Mouse (Mus musculus): Measurements from ENCODE around the gene Mknk2. TPM values are rescaled to one million over a fixed set of nuclear protein-coding genes. Genes with fewer than 3 reads are reported as not detected.

Mknk2 gene
- polyA plus RNA-seq, 1 experiment = 61.4 TPM

DNA sequence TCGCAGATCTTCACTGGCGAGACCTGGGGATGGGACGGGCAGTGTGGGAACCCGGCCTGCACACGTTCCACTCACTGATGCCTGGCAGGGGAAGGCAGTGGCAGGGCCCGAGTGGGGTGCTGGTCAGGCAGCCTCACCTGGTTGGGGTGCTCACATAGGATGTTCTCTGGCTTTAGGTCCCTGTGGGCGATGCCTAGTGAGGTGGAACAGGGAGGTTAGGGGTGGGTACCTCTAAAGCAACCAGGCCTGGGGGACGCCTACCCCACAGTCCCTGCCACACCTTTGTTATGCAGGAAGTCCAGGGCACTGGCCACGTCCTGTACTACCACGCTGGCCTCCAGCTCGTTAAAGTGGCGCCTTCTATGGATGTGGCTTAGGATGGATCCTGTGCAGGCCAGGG lies 8.9 kb downstream of the Mknk2 start:
- no peak for TF ChIP-seq CTCF (IDR thresholded peaks at IDR 0.05; ENCODE audit: control insufficient read depth, insufficient read depth, insufficient read length)
- no peak for TF ChIP-seq USF1 (IDR thresholded peaks at IDR 0.05; ENCODE audit: low read depth)
- no peak for TF ChIP-seq FOSL1 (IDR thresholded peaks at IDR 0.05; ENCODE audit: insufficient read depth, low read length, poor library complexity, severe bottlenecking)
- TF ChIP-seq MYOD1 (IDR thresholded peaks at IDR 0.05; ENCODE audit: control insufficient read depth, insufficient read length, low read depth) = no peak
- TF ChIP-seq CEBPB (IDR thresholded peaks at IDR 0.05; ENCODE audit: low read depth) = no peak
- no peak for TF ChIP-seq MAX (IDR thresholded peaks at IDR 0.05)
- TF ChIP-seq MYOG (IDR thresholded peaks at IDR 0.05; ENCODE audit: control insufficient read depth, extremely low read depth, insufficient read length) = no peak
- Histone ChIP-seq H3K79me2 (ENCODE audit: control insufficient read depth, insufficient read depth) (peaks cover 31% of the 10 kb centered on the region), H3K36me3 (ENCODE audit: control insufficient read depth, insufficient read depth) (peaks cover 57% of the 10 kb centered on the region), H3K79me3 (ENCODE audit: low read depth) (peaks cover 17% of the 10 kb centered on the region), H3K4me3 (ENCODE audit: insufficient read depth, poor library complexity, severe bottlenecking) (no peak overlapping the region), H3K27me3 (ENCODE audit: control insufficient read depth, insufficient read depth, insufficient read length) (no peaks in the 10 kb centered on the region), H3ac (ENCODE audit: control insufficient read depth, insufficient read length, low read depth) (no peak overlapping the region)

DNA sequence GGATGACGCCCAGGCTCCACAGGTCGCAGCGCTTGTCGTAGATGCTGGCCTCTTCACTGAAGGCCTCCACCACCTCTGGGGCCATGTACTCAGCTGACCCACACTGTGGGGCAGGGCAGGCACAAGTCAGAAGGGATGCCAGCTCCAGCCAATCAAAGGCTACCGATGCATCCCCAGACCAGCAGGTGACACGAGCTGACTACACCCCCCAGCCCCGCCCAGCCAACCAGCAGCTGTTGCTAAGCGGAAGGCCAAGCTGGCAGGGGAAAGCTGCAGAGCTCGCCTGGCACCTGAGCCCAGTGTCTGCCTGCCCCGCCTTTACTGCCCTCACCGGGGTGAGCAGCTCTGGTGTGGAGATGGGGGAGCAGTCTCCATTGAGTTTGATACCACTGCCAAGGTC lies 9.3 kb downstream of the Mknk2 start:
- Histone ChIP-seq H3K4me3 (ENCODE audit: insufficient read depth, poor library complexity, severe bottlenecking) (no peak overlapping the region), H3ac (ENCODE audit: control insufficient read depth, insufficient read length, low read depth) (no peak overlapping the region), H3K79me3 (ENCODE audit: low read depth) (peaks cover 14% of the 10 kb centered on the region), H3K79me2 (ENCODE audit: control insufficient read depth, insufficient read depth) (peaks cover 27% of the 10 kb centered on the region), H3K27me3 (ENCODE audit: control insufficient read depth, insufficient read depth, insufficient read length) (no peaks in the 10 kb centered on the region), H3K36me3 (ENCODE audit: control insufficient read depth, insufficient read depth) (peaks cover 57% of the 10 kb centered on the region)
- no peak for TF ChIP-seq MYOD1 (IDR thresholded peaks at IDR 0.05; ENCODE audit: control insufficient read depth, insufficient read length, low read depth)

DNA sequence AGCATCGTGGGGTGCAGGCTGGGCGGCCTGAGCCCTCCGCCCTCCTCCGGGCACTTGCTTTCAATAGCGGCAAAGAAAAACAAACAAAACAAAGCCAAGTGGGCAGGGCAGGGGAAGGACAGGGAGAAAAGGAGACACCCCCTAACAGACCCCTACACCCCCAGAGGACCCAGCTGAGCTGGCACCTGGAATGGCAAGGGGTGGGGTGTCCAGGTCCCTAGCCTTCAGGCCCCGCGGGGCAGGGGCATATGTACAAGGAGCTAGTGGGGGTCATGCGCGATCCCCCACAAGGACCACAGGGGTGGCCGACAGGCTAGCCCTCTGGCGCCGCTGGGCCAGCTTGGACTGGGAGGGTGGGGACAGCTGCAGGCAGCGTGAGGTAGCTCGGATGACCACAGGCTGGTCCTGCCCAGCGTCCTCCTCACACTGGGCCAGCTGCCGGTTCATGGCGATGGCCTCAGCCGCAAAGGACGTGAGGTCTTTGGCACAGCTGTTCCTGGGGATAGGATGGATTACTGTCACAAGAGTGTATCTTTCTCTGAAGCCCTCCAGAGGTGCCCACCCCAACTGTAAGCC lies 11.0 kb downstream of the Mknk2 start:
- H3K27me3 ChIP-seq (ENCODE audit: control insufficient read depth, insufficient read depth, insufficient read length) = no peaks in the 10 kb centered on the region
- H3K79me2 ChIP-seq (ENCODE audit: control insufficient read depth, insufficient read depth) = peaks cover 10% of the 10 kb centered on the region
- no peak overlapping the region for H3ac ChIP-seq (ENCODE audit: control insufficient read depth, insufficient read length, low read depth)
- H3K4me3 ChIP-seq (ENCODE audit: insufficient read depth, poor library complexity, severe bottlenecking) = no peak overlapping the region
- H3K36me3 ChIP-seq (ENCODE audit: control insufficient read depth, insufficient read depth) = peaks cover 57% of the 10 kb centered on the region
- TF ChIP-seq MYOG (IDR thresholded peaks at IDR 0.05; ENCODE audit: control insufficient read depth, extremely low read depth, insufficient read length) (no peak), MYOD1 (IDR thresholded peaks at IDR 0.05; ENCODE audit: control insufficient read depth, insufficient read length, low read depth) (peak; percentile 50), FOSL1 (IDR thresholded peaks at IDR 0.05; ENCODE audit: insufficient read depth, low read length, poor library complexity, severe bottlenecking) (no peak), CEBPB (IDR thresholded peaks at IDR 0.05; ENCODE audit: low read depth) (no peak), MAX (IDR thresholded peaks at IDR 0.05) (no peak), USF1 (IDR thresholded peaks at IDR 0.05; ENCODE audit: low read depth) (no peak), CTCF (IDR thresholded peaks at IDR 0.05; ENCODE audit: control insufficient read depth, insufficient read depth, insufficient read length) (no peak)
- H3K79me3 ChIP-seq (ENCODE audit: low read depth) = peaks cover 2% of the 10 kb centered on the region

DNA sequence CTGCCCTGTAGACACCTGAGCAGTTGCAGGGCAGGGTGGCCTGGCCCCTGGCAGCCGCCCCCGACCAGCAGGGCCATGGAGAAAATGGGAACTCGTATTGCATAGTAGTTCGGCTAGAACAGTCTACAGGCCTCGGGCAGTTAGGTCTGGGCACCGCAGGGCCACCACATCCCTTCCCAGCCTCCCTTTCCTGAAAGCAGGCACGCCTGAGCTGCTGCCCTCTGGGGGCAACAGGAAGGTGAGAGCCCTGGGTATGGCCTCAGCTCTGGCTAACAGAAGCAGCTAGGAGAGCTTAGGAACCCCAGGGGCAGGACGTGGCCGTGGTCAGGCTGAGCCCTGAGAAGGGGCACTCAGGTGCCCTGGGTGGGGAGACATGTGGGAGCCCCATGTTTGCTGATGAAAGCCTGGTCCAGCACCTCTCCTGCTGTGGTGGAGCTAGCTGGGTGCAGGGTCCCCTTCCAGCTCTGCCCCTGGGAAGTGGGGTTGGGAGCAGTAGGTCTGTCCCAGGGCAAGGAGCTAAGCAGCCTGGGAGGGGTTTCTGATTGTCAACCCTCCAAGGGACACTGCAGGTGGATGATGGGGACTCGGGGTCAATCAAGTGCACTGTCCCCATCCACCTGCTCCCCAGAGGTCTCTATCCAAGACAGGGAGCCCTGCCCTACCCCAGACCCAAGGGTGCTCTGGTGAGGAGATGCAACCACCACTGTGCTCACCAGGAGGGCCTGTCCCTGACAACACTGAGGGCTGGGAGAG lies 11.8 kb downstream of the Mknk2 start:
- TF ChIP-seq CTCF (IDR thresholded peaks at IDR 0.05; ENCODE audit: control insufficient read depth, insufficient read depth, insufficient read length) (no peak), MYOD1 (IDR thresholded peaks at IDR 0.05; ENCODE audit: control insufficient read depth, insufficient read length, low read depth) (no peak)
- Histone ChIP-seq H3K79me3 (ENCODE audit: low read depth) (no peaks in the 10 kb centered on the region), H3K79me2 (ENCODE audit: control insufficient read depth, insufficient read depth) (peaks cover 2% of the 10 kb centered on the region), H3K27me3 (ENCODE audit: control insufficient read depth, insufficient read depth, insufficient read length) (no peaks in the 10 kb centered on the region), H3ac (ENCODE audit: control insufficient read depth, insufficient read length, low read depth) (no peak overlapping the region), H3K4me3 (ENCODE audit: insufficient read depth, poor library complexity, severe bottlenecking) (no peak overlapping the region), H3K36me3 (ENCODE audit: control insufficient read depth, insufficient read depth) (peaks cover 51% of the 10 kb centered on the region)

DNA sequence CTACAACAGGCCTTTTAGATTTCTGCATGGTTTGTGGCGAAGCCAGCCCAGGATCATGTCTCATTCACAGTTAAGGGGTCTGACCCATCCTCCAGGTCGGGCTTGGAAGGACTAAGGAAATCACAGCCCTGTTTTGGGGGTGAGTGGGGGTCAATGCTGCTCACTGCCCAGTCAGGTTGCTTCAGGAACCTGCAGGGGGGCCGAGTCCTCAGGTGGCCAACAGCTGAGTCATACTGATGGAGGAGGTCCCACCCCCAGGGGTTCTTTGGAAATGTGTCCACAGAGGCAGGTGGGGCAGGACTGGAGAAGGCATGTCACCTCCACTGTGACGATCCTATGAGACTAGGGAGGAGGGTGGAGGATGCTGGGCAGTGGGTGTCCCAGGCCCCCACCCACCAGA lies 12.5 kb downstream of the Mknk2 start:
- TF ChIP-seq MYOG (IDR thresholded peaks at IDR 0.05; ENCODE audit: control insufficient read depth, extremely low read depth, insufficient read length) (no peak), USF1 (IDR thresholded peaks at IDR 0.05; ENCODE audit: low read depth) (no peak), FOSL1 (IDR thresholded peaks at IDR 0.05; ENCODE audit: insufficient read depth, low read length, poor library complexity, severe bottlenecking) (no peak), CTCF (IDR thresholded peaks at IDR 0.05; ENCODE audit: control insufficient read depth, insufficient read depth, insufficient read length) (no peak)
- no peak overlapping the region for H3K4me3 ChIP-seq (ENCODE audit: insufficient read depth, poor library complexity, severe bottlenecking)
- H3K36me3 ChIP-seq (ENCODE audit: control insufficient read depth, insufficient read depth) = peaks cover 47% of the 10 kb centered on the region

DNA sequence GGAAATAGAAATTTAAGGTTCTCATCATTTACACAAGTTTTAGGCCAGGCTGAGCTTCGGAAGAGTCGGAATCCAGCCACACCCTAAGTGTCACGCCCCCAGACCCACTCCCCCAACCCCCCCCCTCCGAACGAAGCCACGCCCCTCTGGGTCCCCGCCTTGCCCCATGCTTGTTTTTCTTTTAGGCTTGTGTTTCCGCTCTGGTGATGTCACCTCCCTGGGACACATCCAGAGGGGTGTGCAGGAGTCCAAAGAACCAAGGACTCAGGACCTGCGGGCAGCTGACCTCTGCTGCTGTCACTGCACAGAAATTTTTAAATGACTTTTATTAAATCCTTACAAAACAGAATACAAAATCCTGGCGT lies 12.9 kb downstream of the Mknk2 start:
- Histone ChIP-seq H3ac (ENCODE audit: control insufficient read depth, insufficient read length, low read depth) (no peak overlapping the region), H3K79me3 (ENCODE audit: low read depth) (no peaks in the 10 kb centered on the region), H3K79me2 (ENCODE audit: control insufficient read depth, insufficient read depth) (no peaks in the 10 kb centered on the region), H3K4me3 (ENCODE audit: insufficient read depth, poor library complexity, severe bottlenecking) (no peak overlapping the region), H3K27me3 (ENCODE audit: control insufficient read depth, insufficient read depth, insufficient read length) (no peaks in the 10 kb centered on the region), H3K36me3 (ENCODE audit: control insufficient read depth, insufficient read depth) (peaks cover 43% of the 10 kb centered on the region)
- TF ChIP-seq MAX (IDR thresholded peaks at IDR 0.05) (no peak), MYOG (IDR thresholded peaks at IDR 0.05; ENCODE audit: control insufficient read depth, extremely low read depth, insufficient read length) (no peak), FOSL1 (IDR thresholded peaks at IDR 0.05; ENCODE audit: insufficient read depth, low read length, poor library complexity, severe bottlenecking) (no peak), CTCF (IDR thresholded peaks at IDR 0.05; ENCODE audit: control insufficient read depth, insufficient read depth, insufficient read length) (no peak), USF1 (IDR thresholded peaks at IDR 0.05; ENCODE audit: low read depth) (no peak), CEBPB (IDR thresholded peaks at IDR 0.05; ENCODE audit: low read depth) (no peak), MYOD1 (IDR thresholded peaks at IDR 0.05; ENCODE audit: control insufficient read depth, insufficient read length, low read depth) (no peak)

More for the DNA sequence above, 12.5 kb downstream of the Mknk2 start:
- Histone ChIP-seq H3K79me3 (ENCODE audit: low read depth) (no peaks in the 10 kb centered on the region), H3K27me3 (ENCODE audit: control insufficient read depth, insufficient read depth, insufficient read length) (no peaks in the 10 kb centered on the region), H3ac (ENCODE audit: control insufficient read depth, insufficient read length, low read depth) (no peak overlapping the region), H3K79me2 (ENCODE audit: control insufficient read depth, insufficient read depth) (no peaks in the 10 kb centered on the region)
